Mouse (Mus musculus): Measurements from ENCODE around the gene Opcml.

DNA sequence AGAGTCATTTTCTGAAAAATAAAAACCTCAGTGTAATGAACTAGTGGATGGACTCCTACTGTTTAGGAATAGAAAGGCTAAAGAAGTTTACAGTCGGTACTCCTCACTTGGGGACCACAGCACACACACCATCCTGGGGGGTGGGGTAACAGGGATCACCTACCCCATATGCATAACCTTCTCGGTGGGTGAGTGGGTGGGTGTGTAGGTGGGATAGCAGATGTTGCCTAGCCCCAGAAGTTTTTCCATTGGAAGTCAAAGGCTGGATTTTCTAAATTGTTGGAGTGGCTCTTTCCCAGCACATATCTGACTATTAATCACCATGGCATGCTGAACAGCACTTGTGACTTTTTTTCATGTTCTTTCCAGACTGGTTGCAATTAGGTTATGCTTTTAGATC, 779.2 kb downstream of the Opcml start:
- TF ChIP-seq CTCF (IDR thresholded peaks at IDR 0.05; ENCODE audit: control insufficient read depth, insufficient read depth, low read length): no peak
- no peak for TF ChIP-seq POLR2A (IDR thresholded peaks at IDR 0.05; ENCODE audit: borderline replicate concordance, control insufficient read depth, low read depth, low read length)
